Mouse (Mus musculus) c-Kit-positive CD71-positive TER-119-positive erythroid progenitor cells, embryonic 14.5 days (primary cell): Measurements from ENCODE around the gene Twf2.
A peak's percentile ranks its signal among the peaks of the same experiment; 100 is the strongest.
"Not testable (repeated sequence)": the region's sequence is repeated elsewhere in the genome, so short reads cannot be mapped to it uniquely, and the experiment has no call there.

Experiments used
- DNase-seq: peaks from one replicate; pipeline ENCODE4 v3.0.0-alpha.2; 2013; ENCODE audit warnings: low spot score

Gene Twf2

GRCm38 (mm10) chr9:106202819-106203636 is at the start of gene Twf2:
Gene Twf2 (plus strand): TSS chr9:106203108.
- DNase-seq: peak; percentile 76

GRCm38 (mm10) chr9:106154106-106154505 is 48.8 kb upstream of the Twf2 start:
- no peak for DNase-seq

GRCm38 (mm10) chr9:106156419-106156818 is 46.5 kb upstream of the Twf2 start:
- peak; percentile 62 for DNase-seq

- no peak for DNase-seq
These were observed 45.8 kb upstream of the Twf2 start for GRCm38 (mm10) chr9:106156921-106157622.

- DNase-seq: no peak
These were observed 45.3 kb upstream of the Twf2 start for GRCm38 (mm10) chr9:106157623-106157925.

- no peak for DNase-seq
These were observed 44.8 kb upstream of the Twf2 start, which contains the start of gene Glyctk for GRCm38 (mm10) chr9:106158037-106158491. Gene Glyctk (minus strand): TSS chr9:106158138.

- no peak for DNase-seq
These were observed 43.7 kb upstream of the Twf2 start for GRCm38 (mm10) chr9:106159237-106159636.

- DNase-seq: peak; percentile 75
These were observed 43.1 kb upstream of the Twf2 start for GRCm38 (mm10) chr9:106159784-106160301.

GRCm38 (mm10) chr9:106160426-106160825 is 42.5 kb upstream of the Twf2 start:
- DNase-seq: no peak

GRCm38 (mm10) chr9:106166709-106167108 is 36.2 kb upstream of the Twf2 start:
- no peak for DNase-seq

GRCm38 (mm10) chr9:106167241-106167640 is 35.7 kb upstream of the Twf2 start:
- DNase-seq: no peak

GRCm38 (mm10) chr9:106167703-106168102 is 35.2 kb upstream of the Twf2 start:
- DNase-seq: no peak

GRCm38 (mm10) chr9:106169006-106169405 is 33.9 kb upstream of the Twf2 start:
- not testable (repeated sequence) for DNase-seq

GRCm38 (mm10) chr9:106169917-106170316 is 33.0 kb upstream of the Twf2 start:
- DNase-seq: no peak

- DNase-seq: peak; percentile 92
These were observed 32.2 kb upstream of the Twf2 start, which contains the start of gene Wdr82 for GRCm38 (mm10) chr9:106170556-106171345. Gene Wdr82 (plus strand): TSS chr9:106170928.

GRCm38 (mm10) chr9:106171346-106172158 is 31.4 kb upstream of the Twf2 start:
- DNase-seq: peak; percentile 32

GRCm38 (mm10) chr9:106172527-106172926 is 30.4 kb upstream of the Twf2 start:
- no peak for DNase-seq

- DNase-seq: no peak
These were observed 29.5 kb upstream of the Twf2 start for GRCm38 (mm10) chr9:106173363-106173762.

GRCm38 (mm10) chr9:106175552-106176200 is 27.2 kb upstream of the Twf2 start:
- DNase-seq: no peak

- no peak for DNase-seq
These were observed 26.1 kb upstream of the Twf2 start for GRCm38 (mm10) chr9:106176769-106177168.

GRCm38 (mm10) chr9:106177799-106178198 is 25.1 kb upstream of the Twf2 start:
- no peak for DNase-seq
